Mouse (Mus musculus): Measurements from ENCODE around the gene Gm49450.
"Not testable (repeated sequence)": the region's sequence is repeated elsewhere in the genome, so short reads cannot be mapped to it uniquely, and the experiment has no call there.

Gene Gm49450

GRCm38 (mm10) chr15:98985240-98985981 lies 32.1 kb upstream of the Gm49450 start:
- peak; percentile 86 for DNase-seq (ENCODE audit: low read depth, low spot score)

GRCm38 (mm10) chr15:98984681-98985080 lies 31.3 kb upstream of the Gm49450 start:
- DNase-seq (ENCODE audit: low read depth, low spot score): no peak

- no peak for DNase-seq (ENCODE audit: low read depth, low spot score)
These were observed 30.2 kb upstream of the Gm49450 start for GRCm38 (mm10) chr15:98983431-98984081.

- no peak for DNase-seq (ENCODE audit: low read depth, low spot score)
These were observed 28.7 kb upstream of the Gm49450 start for GRCm38 (mm10) chr15:98982100-98982499.

GRCm38 (mm10) chr15:98980012-98980614 lies 26.8 kb upstream of the Gm49450 start:
- no peak for DNase-seq (ENCODE audit: low read depth, low spot score)

- no peak for DNase-seq (ENCODE audit: low read depth, low spot score)
These were observed 25.2 kb upstream of the Gm49450 start for GRCm38 (mm10) chr15:98978409-98979172.

- DNase-seq (ENCODE audit: low read depth, low spot score): no peak
These were observed 24.5 kb upstream of the Gm49450 start for GRCm38 (mm10) chr15:98977759-98978408.

GRCm38 (mm10) chr15:98976763-98977758 lies 23.7 kb upstream of the Gm49450 start:
- DNase-seq (ENCODE audit: low read depth, low spot score): no peak

- DNase-seq (ENCODE audit: low read depth, low spot score): no peak
These were observed 19.8 kb upstream of the Gm49450 start for GRCm38 (mm10) chr15:98973015-98973614.

GRCm38 (mm10) chr15:98971576-98972320 lies 18.4 kb upstream of the Gm49450 start:
- not testable (repeated sequence) for DNase-seq (ENCODE audit: low read depth, low spot score)

- DNase-seq (ENCODE audit: low read depth, low spot score): no peak
These were observed 17.8 kb upstream of the Gm49450 start for GRCm38 (mm10) chr15:98971111-98971510.

- DNase-seq (ENCODE audit: low read depth, low spot score): peak; percentile 35
These were observed 16.2 kb upstream of the Gm49450 start for GRCm38 (mm10) chr15:98969372-98970101.

- DNase-seq (ENCODE audit: low read depth, low spot score): no peak
These were observed 15.5 kb upstream of the Gm49450 start for GRCm38 (mm10) chr15:98968701-98969371.

GRCm38 (mm10) chr15:98959531-98959930 lies 6.2 kb upstream of the Gm49450 start:
- no peak for DNase-seq (ENCODE audit: low read depth, low spot score)

- no peak for DNase-seq (ENCODE audit: low read depth, low spot score)
These were observed 5.6 kb upstream of the Gm49450 start for GRCm38 (mm10) chr15:98958901-98959420.

- DNase-seq (ENCODE audit: low read depth, low spot score): no peak
These were observed 4.1 kb upstream of the Gm49450 start for GRCm38 (mm10) chr15:98957475-98957874.

- DNase-seq (ENCODE audit: low read depth, low spot score): no peak
These were observed 2.6 kb upstream of the Gm49450 start for GRCm38 (mm10) chr15:98956000-98956399.

- DNase-seq (ENCODE audit: low read depth, low spot score): no peak
These were observed 2.0 kb upstream of the Gm49450 start for GRCm38 (mm10) chr15:98955324-98955723.
